Mouse (Mus musculus): ENCODE data around the gene Cxcl16.
"Not testable (repeated sequence)": the region's sequence is repeated elsewhere in the genome, so short reads cannot be mapped to it uniquely, and the experiment has no call there.

Cxcl16 gene

GRCm38 (mm10) chr11:70426598-70426997 is 33.2 kb downstream of the Cxcl16 start:
- ATAC-seq (ENCODE audit: insufficient number of reproducible peaks, low FRiP score, low TSS enrichment), result not testable (repeated sequence)

- ATAC-seq (ENCODE audit: insufficient number of reproducible peaks, low FRiP score, low TSS enrichment), result no peak
Measured at GRCm38 (mm10) chr11:70419486-70419885, 40.3 kb downstream of the Cxcl16 start.

- no peak for ATAC-seq (ENCODE audit: insufficient number of reproducible peaks, low FRiP score, low TSS enrichment)
Measured at GRCm38 (mm10) chr11:70418199-70418598, 41.6 kb downstream of the Cxcl16 start.

- no peak for ATAC-seq (ENCODE audit: insufficient number of reproducible peaks, low FRiP score, low TSS enrichment)
Measured at GRCm38 (mm10) chr11:70413961-70414360, 45.8 kb downstream of the Cxcl16 start.

- ATAC-seq (ENCODE audit: insufficient number of reproducible peaks, low FRiP score, low TSS enrichment), result no peak
Measured at GRCm38 (mm10) chr11:70412591-70412990, 47.2 kb downstream of the Cxcl16 start.

GRCm38 (mm10) chr11:70410297-70410643 is 49.5 kb downstream of the Cxcl16 start:
- ATAC-seq (ENCODE audit: insufficient number of reproducible peaks, low FRiP score, low TSS enrichment), result no peak

- peak; percentile 72; the same call in 1 of the 2 replicates for ATAC-seq (ENCODE audit: insufficient number of reproducible peaks, low FRiP score, low TSS enrichment)
Measured at GRCm38 (mm10) chr11:70409594-70410296, 50.0 kb downstream of the Cxcl16 start, which contains the start of gene Pelp1. Pelp1 (minus strand) TSS chr11:70410031.
